Mouse (Mus musculus) cerebellum, adult 11 months (tissue): ENCODE measurements around the gene Thsd7b.
"Not testable (repeated sequence)": the region's sequence is repeated elsewhere in the genome, so short reads cannot be mapped to it uniquely, and the experiment has no call there.

ENCODE experiments used
- DNase-seq: peaks from one replicate; pipeline ENCODE4 v3.0.0; 2022

The Thsd7b gene

DNA sequence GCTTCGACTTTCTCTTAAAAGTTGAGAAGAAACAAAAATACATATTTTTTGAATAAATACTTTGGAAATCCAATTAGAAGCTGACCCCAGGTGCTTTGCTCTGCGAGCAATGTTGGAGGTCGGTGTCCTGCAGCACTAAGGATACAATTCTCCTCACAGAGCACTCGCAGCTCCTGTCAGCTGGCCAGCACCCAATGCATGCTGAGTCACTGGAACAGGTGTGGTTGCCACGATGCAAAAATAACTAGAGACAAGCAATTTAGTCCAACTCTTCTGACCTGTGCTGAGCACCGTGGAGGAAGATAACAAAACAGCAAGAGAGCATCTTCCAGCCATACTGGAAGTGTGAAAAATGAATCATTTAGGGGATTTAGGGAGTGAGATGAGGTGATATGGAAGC, 594.6 kb downstream of the Thsd7b start:
- DNase-seq: peak; percentile 28

DNA sequence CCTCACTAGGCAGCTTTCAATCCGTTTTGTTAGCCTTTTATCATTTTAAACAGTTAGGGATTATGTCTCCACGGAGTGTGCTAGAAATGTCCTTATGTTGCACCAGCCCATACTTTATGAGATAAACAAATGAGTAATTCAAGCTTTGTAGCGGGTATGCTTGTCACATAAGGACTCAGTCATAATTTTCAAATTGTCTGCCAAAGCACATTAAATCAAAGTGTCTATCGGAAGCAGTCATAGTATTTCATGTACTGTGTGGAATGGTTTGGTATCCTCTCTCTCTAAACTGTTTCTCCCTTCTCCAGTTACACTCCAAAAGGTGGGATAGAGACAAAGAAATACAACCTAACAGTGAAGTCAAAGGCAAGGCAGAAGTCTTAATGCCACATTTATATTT, 601.3 kb downstream of the Thsd7b start:
- no peak for DNase-seq

DNA sequence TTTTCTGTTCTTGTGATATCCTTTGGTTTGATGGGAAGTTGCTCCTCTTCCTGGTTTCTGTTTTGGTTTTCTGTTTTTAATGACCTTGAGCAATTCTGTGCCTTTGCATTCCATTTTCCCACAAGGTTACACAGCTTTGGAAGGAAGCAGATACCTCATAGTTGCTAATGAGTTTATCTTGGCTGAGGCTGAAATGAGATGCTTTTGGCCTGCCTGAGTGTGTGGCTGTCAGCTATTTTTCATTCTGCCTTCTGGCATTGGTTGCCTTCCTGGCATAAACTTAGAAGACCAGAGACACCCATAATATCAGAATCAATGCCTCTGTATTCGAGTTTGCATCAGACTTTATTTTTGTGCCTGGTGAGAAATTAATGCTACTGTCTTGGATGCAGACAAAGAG, 614.8 kb downstream of the Thsd7b start:
- DNase-seq: no peak

DNA sequence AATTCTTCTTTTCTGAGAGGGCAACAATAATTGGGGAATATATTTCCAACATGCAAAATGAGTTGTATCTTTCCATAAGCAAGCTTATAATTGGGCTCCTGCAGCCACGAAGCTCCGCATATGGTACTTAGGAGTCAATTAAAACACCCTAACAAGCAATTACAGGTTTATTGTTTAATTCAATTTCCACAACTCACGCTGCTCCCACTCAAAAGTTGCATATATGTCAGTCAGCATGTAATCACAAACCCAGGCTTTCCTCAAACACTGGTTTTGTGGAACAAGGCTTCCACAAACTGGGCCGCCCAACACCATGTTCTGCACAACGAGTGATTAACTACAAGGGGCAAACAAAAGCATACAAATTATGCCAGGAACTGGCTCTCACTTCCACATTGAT, 625.0 kb downstream of the Thsd7b start:
- no peak for DNase-seq

DNA sequence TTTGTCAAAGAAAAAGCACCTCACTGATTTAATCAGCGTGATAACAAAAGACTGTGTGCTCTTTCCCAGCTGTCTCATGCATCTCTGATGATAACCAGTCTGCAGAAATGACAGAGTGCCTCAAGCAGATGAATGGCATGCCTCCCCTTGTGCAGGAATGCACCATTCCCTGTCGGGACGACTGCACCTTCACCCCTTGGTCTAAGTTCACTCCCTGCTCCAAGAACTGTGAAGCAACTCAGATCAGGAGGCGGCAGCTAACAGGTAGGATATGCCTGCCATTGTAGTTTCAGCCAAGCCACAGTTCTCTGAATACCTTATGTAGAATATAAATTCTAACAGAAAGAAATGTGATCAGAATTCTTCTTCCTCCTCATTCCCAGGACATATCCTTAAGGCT, 642.4 kb downstream of the Thsd7b start:
- no peak for DNase-seq

DNA sequence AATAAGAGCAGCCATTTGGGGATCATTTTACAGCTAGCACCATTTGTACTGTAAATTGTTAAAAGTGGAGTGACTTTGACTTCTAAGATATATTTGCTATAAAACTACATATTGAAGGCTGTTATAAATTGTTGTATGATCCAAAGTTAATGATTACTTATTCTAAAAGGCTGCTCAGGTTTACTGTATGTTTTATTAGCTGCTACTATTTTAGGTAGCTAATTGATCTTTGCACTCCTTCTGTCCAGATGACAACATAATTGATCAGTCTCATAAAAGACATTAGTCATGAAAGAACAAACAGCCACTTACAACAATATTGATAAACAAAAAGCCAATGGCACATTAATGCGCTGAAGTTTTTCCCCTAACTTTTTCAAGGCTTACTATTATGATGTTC, 644.5 kb downstream of the Thsd7b start:
- no peak for DNase-seq

DNA sequence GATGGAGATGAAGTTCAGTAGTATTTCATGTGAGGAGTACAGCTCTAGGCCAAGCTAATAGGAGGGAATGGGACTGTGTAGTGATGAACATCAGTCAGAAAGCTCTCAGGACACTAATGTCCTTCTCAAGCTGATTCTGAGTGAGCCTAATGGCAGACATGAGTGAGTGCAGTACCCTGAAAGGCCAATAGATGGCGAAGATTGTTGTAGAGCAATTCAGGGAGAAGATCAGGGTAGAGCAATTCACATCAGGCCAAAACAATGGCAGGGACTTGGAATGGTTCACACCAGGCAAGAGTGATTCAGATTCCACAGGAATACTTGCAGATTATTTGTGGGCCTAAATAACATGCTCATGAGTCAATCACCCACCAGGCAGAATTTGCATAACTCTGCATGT, 646.3 kb downstream of the Thsd7b start:
- DNase-seq: no peak

DNA sequence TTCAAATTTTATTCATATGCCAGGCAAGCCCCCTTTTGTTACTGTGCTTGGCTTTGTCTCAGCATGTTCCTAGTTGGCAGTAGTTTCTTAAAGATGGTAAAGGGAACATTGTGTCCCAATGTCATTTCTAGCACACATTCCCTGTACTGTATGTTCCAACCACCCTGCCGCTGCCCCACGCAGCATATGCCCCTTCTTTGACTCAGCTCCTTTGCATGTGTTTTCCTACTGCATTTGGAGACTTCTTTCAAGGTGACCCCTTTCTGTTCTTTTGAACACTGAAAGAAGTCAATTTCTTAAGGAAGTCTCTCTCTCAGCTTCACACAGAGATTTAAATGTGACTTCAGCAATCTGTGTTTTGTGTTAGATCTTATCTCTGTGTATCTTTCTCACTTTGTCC, 657.9 kb downstream of the Thsd7b start:
- DNase-seq: no peak

DNA sequence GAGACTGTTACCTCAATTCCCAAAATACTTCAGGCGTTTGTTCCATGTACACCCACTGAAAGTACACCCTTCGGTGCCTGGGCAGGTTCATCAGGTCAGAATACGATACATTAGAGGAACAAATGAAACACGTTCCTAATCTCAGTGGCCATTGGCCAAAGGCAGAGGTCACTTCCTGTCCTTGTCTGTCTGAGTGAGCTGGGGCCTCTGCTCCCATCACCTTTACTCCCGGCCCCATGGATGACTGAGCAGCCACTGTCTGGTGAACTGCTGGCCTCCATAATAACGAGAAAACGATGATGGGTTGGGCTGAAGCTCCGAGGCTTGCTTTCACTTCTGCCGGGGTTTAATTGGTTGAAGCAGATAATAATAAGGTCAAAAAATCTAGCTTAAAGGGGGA, 670.0 kb downstream of the Thsd7b start:
- no peak for DNase-seq

DNA sequence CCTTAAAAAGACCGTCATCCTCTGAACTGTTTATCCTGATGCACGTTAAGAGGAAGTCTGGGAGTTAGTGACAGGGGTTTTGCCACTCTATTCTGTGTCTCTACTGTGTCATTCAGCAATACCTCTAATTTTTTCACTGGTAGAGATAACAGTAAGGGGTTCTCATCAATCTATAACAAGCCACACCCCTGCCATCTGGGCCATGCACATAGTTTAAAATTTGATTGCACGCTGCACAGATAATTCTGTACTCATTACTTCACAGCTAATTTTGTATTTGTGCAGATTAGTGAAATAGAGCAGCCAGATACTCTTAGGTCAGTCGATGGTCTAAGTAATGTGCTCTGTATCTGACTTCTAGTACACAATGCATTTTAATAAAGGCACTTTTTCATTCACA, 673.9 kb downstream of the Thsd7b start:
- no peak for DNase-seq

DNA sequence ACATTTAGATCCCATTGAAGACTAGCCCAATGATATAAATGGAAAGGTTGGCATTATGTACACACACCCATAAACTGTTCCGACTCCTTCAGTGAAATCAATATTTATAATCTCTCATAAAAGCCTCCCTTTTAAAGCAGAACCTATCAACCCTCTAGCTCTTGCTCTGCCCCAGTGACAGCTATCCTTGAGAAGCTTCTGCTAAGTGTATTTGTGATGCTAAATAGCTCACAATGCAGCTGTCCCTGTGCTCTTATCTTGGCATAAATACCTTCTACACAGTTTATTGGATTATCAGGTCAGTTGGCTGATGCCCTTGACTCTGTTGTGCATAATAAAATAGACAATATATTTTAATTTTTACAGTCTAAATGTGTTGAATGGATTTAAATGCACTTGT, 682.4 kb downstream of the Thsd7b start:
- DNase-seq: no peak

DNA sequence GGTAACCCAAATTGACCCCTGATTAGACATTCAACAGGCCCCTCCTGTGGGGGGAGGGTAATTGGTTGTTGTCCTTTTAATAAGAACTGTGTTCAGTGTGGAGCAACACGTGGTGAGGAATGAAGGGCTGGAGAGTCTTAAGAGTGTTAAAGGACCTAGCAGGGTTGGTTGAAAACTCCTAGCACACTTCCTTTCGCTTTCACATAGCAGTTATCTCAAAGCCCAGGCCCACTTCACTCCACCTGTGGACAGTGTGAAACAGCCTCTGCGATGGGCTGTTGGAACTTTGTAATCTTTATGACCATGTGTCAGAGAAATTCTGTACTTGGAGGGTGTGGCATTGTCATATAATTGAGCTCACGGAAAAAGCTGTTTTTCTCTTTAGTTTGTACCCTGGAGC, 683.5 kb downstream of the Thsd7b start:
- no peak for DNase-seq

DNA sequence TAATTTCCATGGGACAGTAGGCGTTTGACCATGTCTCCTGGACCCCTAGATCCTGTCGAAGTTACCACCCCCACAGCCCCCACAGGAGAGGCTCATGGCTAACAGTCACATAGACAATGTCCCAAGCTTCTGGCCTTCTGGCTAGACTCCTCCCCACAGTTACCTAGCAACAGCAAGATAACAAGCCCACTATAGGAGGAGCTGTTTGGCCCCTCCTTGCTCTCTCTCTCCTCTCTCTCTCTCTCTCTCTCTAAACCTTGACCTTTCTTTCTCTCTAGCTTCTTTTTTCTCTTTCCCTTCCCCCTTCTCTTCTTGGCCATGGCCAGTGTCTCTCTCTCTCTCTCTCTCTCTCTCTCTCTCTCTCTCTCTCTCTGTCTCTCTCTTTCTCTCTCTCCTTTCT, 686.2 kb downstream of the Thsd7b start:
- DNase-seq: not testable (repeated sequence)

DNA sequence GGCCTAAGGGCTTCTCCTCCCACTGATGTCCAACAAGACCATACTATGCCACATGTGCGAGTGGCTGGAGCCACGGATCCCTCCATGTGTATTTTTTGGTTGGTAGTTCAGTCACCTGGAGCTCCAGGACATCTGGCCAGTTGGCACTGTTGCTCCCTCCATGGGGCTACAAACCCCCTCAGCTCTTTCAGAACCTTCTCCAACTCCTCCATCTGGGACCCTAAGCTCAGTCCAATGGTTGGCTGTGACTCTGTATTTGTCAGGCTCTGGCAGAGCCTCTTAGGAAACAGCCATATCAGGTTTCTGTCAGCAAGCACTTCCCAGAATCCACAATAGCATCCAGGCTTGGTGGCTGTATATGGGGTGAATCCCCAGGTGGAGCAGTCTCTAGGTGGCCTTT, 690.1 kb downstream of the Thsd7b start:
- DNase-seq: no peak

DNA sequence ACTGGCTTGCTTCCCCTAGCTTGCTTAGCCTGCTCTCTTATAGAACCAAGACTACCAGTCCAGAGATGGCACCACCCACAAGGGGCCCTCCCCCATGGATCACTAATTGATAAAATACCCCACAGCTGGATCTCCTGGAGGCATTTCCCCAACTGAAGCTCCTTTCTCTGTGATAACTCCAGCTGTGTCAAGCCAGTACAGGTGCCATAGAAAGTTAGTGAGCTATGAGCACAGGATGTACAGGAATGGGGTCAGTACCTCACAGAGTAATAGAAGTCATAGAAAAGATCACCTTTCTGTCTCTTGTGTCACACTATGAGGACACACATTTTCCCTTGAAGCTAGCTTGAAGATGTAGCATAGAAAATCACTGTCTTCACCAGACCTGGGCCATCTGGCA, 716.1 kb downstream of the Thsd7b start:
- not testable (repeated sequence) for DNase-seq

DNA sequence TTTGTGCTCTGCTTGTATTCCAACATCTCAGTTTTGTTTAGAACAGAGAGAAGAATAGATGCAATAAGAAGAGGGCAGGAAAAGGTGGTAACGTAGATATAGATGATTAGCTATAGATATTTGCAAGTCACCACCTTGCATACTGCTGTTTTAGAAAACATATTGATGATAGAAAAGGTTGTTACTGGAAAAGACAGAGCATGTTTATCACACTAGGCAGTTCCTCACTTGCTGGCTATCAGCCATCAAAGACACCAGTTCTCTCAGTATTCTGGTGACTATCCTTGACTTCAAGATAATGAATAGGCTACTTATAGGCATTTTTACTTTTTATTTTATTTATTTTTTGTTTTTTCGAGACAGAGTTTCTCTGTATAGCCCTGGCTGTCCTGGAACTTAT, 717.7 kb downstream of the Thsd7b start:
- no peak for DNase-seq

DNA sequence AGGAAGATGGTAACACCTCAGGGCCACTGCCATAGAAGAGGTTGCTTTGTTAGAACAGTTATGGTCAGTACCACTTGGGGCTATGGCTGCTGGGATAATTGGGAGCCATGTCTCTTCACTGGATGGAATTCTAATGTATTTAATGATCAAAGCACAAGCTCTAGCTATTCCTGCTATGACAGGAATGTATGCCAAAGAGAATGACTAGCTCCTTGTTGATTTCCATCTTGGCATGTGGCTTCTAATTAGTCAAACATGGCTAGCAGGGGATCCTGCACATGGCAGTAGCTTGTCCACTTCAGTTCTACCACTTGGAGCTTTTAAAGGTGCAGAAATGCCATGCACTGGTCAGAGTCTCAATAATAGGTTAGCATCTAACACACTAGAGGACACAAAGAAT, 781.9 kb downstream of the Thsd7b start:
- DNase-seq: no peak

DNA sequence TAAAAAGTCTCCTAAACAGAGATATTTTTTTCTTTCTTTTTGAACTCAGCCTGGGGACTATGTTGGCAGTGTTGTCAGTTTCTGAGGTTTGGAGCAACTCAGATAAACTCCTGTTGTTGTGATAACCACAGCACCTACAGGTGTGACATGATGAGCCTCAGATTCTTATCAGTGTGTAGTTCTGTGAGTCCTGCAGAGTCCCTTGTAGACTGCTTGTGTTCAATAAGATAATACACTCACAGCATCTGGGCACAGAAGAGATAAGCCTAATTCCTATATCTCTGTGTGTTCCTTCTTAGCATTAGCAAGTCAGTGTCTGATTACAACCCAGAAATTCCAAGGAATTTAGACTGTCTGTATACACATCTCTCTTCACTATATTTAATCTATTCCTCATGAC, 789.0 kb downstream of the Thsd7b start:
- no peak for DNase-seq

DNA sequence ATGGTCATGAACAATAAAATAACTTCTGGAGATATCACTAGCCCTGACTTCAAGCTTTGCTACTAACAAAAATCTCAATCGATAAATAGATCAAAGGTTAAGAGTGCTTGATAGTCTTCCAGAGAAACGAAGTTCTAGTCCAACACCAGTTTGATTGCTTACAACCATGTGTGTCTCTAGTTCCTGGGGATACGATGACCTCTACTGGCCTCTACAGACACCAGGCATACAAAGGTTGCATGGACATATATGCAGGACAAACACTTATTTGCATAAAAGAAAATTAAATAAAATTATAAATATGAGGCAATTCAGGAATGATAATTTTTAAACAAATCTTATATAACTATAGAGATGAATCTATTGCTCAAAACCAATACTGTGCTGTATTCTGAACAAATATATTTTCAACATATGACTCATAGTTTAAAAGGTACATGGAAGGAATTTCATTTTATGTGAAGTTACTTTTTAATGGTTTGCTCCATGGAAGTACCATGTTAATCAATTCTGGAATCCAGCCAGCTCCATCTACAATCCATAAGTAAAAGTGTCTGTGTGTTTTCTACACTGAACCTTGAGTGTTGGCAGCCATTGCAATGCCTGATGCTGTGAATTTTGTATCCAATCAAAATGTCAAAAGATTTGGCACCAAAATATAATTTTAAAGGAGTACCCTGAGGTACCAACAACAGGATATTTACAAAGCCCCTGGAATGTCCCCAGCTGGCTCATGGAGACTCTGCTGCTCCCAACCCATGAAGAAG, 793.3 kb downstream of the Thsd7b start:
- DNase-seq: no peak

DNA sequence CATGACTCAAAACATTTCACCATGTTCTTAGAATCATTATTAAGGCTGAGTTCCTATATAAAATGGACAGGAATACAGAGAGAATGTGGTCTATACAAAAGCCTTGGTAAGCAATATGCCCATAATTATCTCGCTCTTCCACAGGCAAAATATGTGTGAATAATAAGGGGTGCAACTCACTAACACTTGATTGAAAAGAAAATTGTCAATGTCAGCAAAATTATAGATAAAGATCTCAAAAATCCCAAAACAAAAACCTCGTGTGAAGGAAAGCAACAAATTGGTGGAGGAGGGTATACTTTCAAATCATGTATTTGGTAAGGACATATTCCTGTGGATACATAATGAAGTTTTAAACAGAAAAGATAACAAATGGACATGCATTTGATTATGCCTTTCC, 810.7 kb downstream of the Thsd7b start:
- no peak for DNase-seq

DNA sequence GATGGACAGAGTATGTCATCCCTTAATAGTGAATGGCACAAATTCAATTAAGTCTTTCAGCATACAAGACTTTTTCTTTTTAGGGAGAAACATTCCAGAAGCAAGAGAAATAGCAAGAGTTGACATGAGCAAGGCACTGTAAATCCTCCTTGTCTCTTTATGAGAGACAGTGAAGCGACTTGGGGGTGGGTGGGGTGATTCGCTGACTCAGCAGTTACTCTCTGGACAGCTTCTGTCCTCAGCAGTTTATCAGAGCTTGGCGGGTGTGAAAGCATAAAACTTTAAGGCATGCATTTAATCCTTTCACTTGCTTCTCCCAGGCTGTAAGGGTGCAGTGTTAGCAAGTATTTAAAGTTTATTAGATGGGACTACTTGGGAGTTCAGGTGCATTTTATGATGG, 812.1 kb downstream of the Thsd7b start:
- DNase-seq: no peak

DNA sequence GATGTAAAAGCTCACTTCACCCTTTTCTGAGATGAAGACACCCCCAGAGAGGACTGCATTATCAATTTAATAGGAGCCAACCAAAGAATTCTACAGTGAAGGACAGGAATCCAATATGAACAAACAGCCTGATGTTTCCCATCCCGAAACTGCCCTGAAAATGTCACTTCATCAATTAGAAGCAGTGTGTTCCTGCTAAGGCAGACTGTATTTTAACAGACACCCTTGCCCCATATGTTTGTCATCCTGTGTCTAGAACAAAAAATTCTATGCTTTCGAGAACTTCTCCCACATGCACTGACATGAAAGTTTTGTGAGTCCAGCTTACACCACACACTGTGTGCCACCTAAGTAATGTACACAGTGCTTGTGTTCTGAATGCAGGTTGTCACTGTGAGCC, 812.8 kb downstream of the Thsd7b start:
- DNase-seq: no peak

DNA sequence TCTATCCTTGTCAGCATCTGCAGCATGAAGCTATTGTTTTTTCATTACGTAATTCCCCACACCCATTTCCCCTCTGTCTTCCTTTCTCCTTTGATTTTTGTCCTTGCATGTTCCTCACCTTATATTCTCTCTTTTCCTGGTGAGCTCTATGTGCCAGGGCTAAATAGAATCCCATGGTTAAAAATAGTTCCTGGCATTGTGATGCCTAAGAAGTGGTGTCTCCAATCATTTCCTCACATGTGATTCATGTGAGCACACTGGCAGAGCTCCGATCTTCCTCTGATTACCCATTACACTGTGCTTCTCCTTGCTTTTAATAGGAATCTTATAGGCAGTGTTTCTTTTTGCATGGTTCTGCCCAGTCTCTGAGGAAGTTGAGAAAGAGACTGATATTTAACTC, 826.1 kb downstream of the Thsd7b start:
- no peak for DNase-seq

DNA sequence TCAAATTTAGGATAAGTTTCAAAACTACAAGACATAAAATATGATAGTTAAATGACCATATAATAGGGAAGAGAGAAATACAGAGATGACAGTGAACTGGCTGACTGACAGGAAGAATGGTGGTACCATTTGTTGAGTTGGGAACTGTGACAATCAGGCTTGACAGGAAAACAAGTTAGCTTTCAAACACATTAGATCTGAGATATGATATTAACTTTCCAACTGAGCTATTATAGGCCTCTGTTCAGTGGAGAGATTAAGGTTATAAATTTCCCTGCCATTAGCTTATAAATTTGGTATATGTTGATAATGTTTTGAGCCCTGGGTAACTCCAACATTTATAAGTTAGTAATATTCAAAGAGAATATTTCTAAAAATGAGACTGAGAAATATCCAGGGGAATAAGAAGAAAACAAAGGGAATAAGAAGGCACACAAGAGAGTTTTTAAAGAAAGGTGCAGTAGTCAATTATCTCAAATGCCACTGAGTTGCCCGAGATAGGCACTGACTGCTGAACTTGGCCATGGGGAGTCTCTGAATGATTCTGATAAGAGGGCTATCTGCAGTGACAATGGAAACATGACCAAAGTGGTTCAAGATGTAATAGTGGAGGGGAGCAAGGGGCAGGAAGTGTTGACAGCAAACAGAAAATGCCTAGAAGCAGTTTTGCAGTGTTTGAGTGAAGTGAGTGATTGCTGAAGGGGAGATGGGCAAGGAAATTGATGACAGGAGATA, 839.6 kb downstream of the Thsd7b start:
- DNase-seq: no peak

DNA sequence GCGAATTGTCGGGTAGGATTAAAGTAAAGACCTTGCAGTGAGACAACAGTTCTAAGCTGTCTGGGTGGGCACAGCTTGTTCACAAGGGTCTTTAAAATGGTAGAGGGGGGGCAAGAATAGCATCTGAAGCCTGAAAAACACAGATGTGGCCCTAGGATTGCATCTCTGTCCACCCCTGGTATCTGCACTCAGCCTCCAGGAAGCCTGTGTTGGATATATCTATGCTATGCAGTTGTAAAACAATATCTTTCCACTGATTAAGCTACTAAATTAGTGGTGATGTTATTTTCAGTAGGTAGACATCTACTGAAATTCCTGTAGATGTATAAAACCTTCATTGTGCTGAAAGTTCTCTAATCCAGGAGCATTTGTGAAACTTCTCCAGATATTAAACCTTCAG, 840.4 kb downstream of the Thsd7b start:
- no peak for DNase-seq
